Mouse (Mus musculus) R1 (cell line): ENCODE measurements around the gene Ugdh.

Source experiments
- DNase-seq: peaks from one replicate; pipeline ENCODE4 v3.0.0-alpha.2; 2018; ENCODE audit warnings: low read depth, low spot score

The Ugdh gene

DNA sequence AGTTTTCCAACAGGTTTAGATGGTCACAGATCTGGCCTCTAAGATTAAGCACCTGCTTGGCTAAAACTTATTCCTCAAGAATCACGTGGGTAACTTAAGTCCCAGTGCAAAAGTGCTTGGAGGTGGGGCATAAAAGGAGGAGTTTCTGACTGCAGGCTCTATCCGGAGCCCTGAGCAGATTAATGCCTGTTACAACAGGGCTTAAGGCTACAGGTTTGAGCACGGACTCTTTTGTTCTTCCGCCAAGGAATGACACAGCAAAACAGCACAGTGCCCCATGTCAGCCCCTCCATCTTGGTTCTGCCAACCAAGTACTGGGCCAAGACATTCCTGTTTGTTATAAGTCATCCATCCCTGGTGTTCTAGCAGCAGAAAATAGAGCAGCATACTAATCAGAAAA lies 7.4 kb downstream of the Ugdh start:
- DNase-seq: peak; percentile 89

DNA sequence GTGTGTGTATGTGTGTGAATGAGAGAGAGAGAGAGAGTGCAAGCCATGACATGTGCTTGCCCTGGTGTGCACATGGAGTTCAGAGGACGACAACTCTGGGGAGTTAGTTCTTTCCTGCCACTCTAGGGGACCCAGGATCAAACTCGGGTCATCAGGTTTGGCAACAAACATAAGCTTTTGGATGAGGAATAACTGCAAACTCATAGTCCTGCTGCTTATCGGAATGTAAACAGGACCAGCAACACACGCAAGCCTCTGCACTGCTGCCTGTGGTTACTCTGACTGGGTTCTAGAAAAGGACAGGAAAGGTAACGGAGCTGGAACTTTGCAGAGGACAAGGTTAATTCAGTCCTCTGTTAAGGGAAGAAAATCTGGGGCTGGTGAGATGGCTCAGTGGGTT lies 10.5 kb downstream of the Ugdh start:
- DNase-seq: no peak

- no peak for DNase-seq
Observed at GRCm38 (mm10) chr5:65424215-65424614, 11.5 kb downstream of the Ugdh start.

DNA sequence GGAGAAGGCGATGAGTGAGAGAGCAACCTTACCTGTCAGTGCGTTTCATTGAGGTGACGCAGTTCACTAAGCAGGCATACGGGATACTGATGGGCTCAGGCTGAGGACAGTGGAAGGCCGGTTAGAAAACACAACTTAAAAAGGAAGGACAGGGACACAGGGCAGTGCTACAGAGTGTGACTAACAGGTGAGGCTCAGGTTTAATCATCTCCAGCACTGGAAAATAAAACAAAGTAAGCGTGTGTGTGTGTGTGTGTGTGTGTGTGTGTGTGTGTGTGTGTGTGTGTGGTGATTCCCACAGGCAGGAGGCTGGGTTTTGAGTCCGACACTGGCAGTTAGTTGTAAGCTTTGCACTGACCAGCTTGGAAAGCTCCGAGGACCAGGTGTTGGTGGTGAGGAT lies 12.9 kb downstream of the Ugdh start:
- DNase-seq: no peak

GRCm38 (mm10) chr5:65420822-65421221 lies 14.9 kb downstream of the Ugdh start:
- no peak for DNase-seq

- DNase-seq: no peak
Observed at GRCm38 (mm10) chr5:65419136-65419535, 16.6 kb downstream of the Ugdh start.

GRCm38 (mm10) chr5:65415653-65416458 lies 19.9 kb downstream of the Ugdh start:
- DNase-seq: peak; percentile 79

GRCm38 (mm10) chr5:65407989-65408388 lies 27.8 kb downstream of the Ugdh start:
- peak; percentile 81 for DNase-seq

GRCm38 (mm10) chr5:65401251-65401994 lies 34.3 kb downstream of the Ugdh start:
- peak; percentile 83 for DNase-seq

- no peak for DNase-seq
Observed at GRCm38 (mm10) chr5:65394425-65394824, 41.3 kb downstream of the Ugdh start.

DNA sequence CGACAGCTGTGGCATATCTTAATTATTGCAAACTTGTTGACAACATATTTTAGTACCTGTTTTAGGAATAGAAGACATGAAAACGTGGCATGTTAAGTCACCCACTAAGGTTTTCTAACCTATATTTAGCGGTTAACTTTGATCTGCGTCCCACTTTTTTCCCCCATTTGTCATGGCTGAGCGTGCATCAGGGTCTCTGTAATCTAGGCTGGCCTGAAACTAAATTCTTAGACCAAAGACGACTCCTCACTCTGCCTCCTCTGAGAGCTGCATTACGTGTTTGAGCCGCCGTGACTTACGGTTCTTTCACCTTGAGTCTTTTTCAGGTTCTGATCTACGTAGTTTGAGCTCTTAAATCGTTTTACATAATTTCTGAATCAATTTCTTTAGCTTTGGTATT lies 44.0 kb downstream of the Ugdh start:
- peak; percentile 66 for DNase-seq

GRCm38 (mm10) chr5:65390648-65391644 lies 44.8 kb downstream of the Ugdh start, which contains the start of the genes Rpl9 and Lias:
TSS of gene Rpl9 (minus strand) at chr5:65391444.
TSS of gene Lias (plus strand) at chr5:65391497.
- DNase-seq: peak; percentile 99

- peak; percentile 37 for DNase-seq
Observed at GRCm38 (mm10) chr5:65387008-65387867, 48.5 kb downstream of the Ugdh start.

DNA sequence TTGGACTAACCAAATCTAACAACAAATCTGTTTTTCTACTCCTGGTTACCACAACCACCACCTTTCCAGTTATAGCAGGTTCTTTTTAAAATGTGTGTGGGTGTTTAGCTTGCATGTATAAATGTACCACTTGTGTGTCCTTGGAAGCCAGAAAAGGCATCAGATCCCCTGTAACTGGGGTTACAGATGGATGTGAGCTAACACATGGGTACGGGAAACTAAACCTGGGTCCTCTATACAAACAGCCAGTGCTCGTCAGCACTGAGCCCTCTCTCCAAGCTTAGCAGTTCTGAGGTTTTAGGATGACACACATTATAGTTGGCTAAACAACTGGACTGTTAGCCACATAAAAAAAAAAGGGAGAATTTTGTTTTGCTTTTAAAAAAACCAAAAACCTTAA lies 50.0 kb downstream of the Ugdh start:
- DNase-seq: no peak

DNA sequence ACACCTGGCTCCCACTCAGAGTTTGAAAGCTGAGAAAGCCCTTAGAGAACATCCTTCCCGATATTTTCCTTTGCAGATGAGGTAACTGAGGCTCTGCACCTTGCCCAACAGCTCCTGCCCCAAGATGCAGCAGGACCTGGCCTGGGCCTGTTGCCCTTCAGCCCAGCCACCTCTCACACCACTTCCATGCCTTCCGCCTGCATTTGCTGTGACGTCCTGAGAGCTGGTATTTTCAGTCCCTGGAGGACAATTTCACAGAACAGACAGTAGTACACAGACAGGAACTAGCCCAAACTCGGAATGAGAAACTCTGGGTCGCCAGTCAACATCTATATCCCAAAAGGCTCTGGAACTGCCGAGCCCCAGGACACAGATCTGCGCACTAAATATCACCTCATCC lies 61.0 kb downstream of the Ugdh start:
- DNase-seq: no peak

GRCm38 (mm10) chr5:65371551-65371950 lies 64.2 kb downstream of the Ugdh start:
- no peak for DNase-seq

- DNase-seq: no peak
Observed at GRCm38 (mm10) chr5:65367837-65368236, 67.9 kb downstream of the Ugdh start.
